Mouse (Mus musculus) forebrain, embryonic 14.5 days (tissue): ENCODE measurements around the gene Cpeb1. TPM values are rescaled to one million over a fixed set of nuclear protein-coding genes. Genes with fewer than 3 reads are reported as not detected.
"Not testable (repeated sequence)": the region's sequence is repeated elsewhere in the genome, so short reads cannot be mapped to it uniquely, and the experiment has no call there.

ENCODE experiments used
- ATAC-seq: fragments of 200-750 bp; cut with Nextera tagmentation; 2 replicates; pipeline ENCODE4 v1.8.0; 2017; ENCODE audit warnings: mild to moderate bottlenecking, moderate library complexity
- DNase-seq: peaks from one replicate; pipeline ENCODE4 v3.0.0-alpha.2; 2015; ENCODE audit warnings: low spot score
- H3K27ac ChIP-seq: fragments of 300-500 bp; sonication (generic); 2 replicates; pipeline ENCODE4 v1.5.1; 2014; ENCODE audit warnings: low read depth, mild to moderate bottlenecking, control low read depth, low read length, moderate library complexity
- H3K27me3 ChIP-seq: fragments of 300-500 bp; sonication (generic); replicated peaks from 2 replicates; pipeline ENCODE4 v1.6.1; 2014; ENCODE audit warnings: low read length, control low read depth, mixed read lengths; ENCODE audit not compliant: control insufficient read depth, insufficient read depth
- H3K36me3 ChIP-seq: fragments of 300-500 bp; sonication (generic); 2 replicates; pipeline ENCODE4 v1.6.1; 2014; ENCODE audit warnings: low read length, control low read depth; ENCODE audit not compliant: control insufficient read depth, insufficient read depth
- H3K4me1 ChIP-seq: fragments of 300-500 bp; sonication (generic); 2 replicates; pipeline ENCODE4 v1.6.1; 2014; ENCODE audit warnings: antibody characterized with exemption, low read length, control low read depth; ENCODE audit not compliant: control insufficient read depth, insufficient read depth
- H3K4me2 ChIP-seq: fragments of 300-500 bp; sonication (generic); 2 replicates; pipeline ENCODE4 v1.6.1; 2014; ENCODE audit warnings: mild to moderate bottlenecking, control low read depth, low read length
- H3K4me3 ChIP-seq: fragments of 300-500 bp; sonication (generic); 2 replicates; pipeline ENCODE4 v1.5.1; 2014; ENCODE audit warnings: low read depth, low read length, control low read depth
- H3K9ac ChIP-seq: fragments of 300-500 bp; sonication (generic); 2 replicates; pipeline ENCODE4 v1.6.1; 2014; ENCODE audit warnings: mild to moderate bottlenecking, low read length, control low read depth, moderate library complexity
- H3K9me3 ChIP-seq: fragments of 300-500 bp; sonication (generic); replicated peaks from 2 replicates; pipeline ENCODE4 v1.6.1; 2016; ENCODE audit warnings: low read length, control low read depth, mixed read lengths; ENCODE audit not compliant: control insufficient read depth
- WGBS: fragments of 180-500 bp; shearing (Covaris S2); extraction: QIAGEN DNeasy Blood & Tissue Kit; methylation state at CpG from one replicate; pipeline ENCODE4 v1.1.7; 2014; 5-methylcytosine and 5-hydroxymethylcytosine counted together
- polyA plus RNA-seq: library from polyadenylated mRNA; unstranded; fragments of >200 nt; fragmentation: Nextera tagmentation; extraction: Ambion mirVana; gene quantifications from 2 replicates; pipeline ENCODE4 v1.2.1, GENCODE M21; 2014

Cpeb1 gene
- polyA plus RNA-seq, 1 experiment from 2014 or later = 1.1 TPM

GRCm38 (mm10) chr7:81478261-81478660 lies 23.0 kb upstream of the Cpeb1 start:
- ATAC-seq, DNase-seq: not testable (repeated sequence)
- peaks cover 10% of the 10 kb centered on the region; the same call in 1 of the 2 replicates for H3K27me3 ChIP-seq

GRCm38 (mm10) chr7:81476833-81477232 lies 21.6 kb upstream of the Cpeb1 start:
- Histone ChIP-seq H3K9ac (no peak overlapping the region), H3K36me3 (peaks cover 14% of the 10 kb centered on the region; the same call in 1 of the 2 replicates), H3K4me2 (peak overlapping the region; percentile 3; the same call in 1 of the 2 replicates), H3K27me3 (peaks cover 10% of the 10 kb centered on the region; the same call in 1 of the 2 replicates), H3K27ac (no peak overlapping the region), H3K9me3 (no peaks in the 10 kb centered on the region), H3K4me3 (no peak overlapping the region), H3K4me1 (no peaks in the 10 kb centered on the region)
- WGBS = 5% methylated on average over 24 of the region's 24 CpGs
- ATAC-seq (peak; percentile 63; the same call in 1 of the 2 replicates), DNase-seq (no peak)

More at GRCm38 (mm10) chr7:81478261-81478660, 23.0 kb upstream of the Cpeb1 start:
- H3K9me3 ChIP-seq, H3K4me3 ChIP-seq, H3K4me2 ChIP-seq, H3K4me1 ChIP-seq, H3K36me3 ChIP-seq, H3K9ac ChIP-seq, H3K27ac ChIP-seq: not testable (repeated sequence)

DNA sequence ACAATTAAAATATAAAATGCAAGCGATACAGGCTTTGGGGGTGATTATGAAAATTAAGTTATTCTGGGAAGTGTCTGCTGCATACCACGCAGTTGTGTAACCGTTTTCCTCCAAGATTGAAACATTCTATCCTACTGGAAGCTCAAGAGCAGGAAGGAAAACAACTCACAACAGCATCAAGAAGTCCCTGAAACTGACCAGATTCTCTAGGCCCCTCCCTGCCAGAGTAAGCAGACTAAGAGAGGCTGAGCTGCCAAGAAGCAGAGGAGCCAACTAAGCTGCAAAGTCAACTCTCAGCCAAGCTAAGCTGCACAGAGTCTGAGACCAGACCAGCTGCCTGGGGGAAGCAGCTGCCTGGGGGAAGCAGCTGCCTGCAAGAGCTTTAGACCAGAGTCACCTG lies 20.0 kb upstream of the Cpeb1 start:
- no peak overlapping the region for H3K27ac ChIP-seq
- no peak overlapping the region for H3K4me2 ChIP-seq
- peaks cover 10% of the 10 kb centered on the region; the same call in 1 of the 2 replicates for H3K27me3 ChIP-seq
- DNase-seq (no peak), ATAC-seq (no peak)
- 82% methylated on average over 3 of the region's 3 CpGs for WGBS
- peaks cover 27% of the 10 kb centered on the region for H3K36me3 ChIP-seq
- no peaks in the 10 kb centered on the region for H3K9me3 ChIP-seq
- no peak overlapping the region for H3K4me3 ChIP-seq
- H3K9ac ChIP-seq = no peak overlapping the region
- no peaks in the 10 kb centered on the region for H3K4me1 ChIP-seq

DNA sequence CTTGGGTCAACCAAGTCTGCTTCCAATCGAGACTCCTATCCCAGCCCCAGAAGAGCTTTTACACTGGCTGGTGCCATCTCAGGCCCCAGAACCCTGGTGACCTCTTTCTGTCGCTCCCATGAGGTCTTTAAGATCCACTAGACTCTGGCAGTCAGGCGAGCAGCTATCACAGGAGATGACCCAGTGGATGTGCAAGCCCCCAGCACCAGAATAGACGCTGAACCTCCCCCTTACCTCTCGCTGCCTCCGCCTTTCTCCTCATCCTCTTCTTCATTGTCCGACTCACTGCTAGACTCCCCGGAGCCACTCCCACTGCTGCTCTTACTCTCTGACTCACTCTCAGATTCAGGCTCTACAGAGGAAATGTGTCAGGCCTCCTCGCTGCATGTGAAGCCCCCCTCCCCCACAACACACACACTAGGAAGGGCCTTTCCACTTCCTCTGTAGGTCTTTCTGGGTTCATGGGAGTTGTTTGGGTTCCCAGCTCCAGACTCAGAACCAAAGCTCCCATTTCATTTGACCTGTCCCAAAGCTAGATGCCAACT lies 9.7 kb upstream of the Cpeb1 start:
- peaks cover 40% of the 10 kb centered on the region for H3K36me3 ChIP-seq
- ATAC-seq = no peak
- DNase-seq = no peak
- no peaks in the 10 kb centered on the region for H3K4me1 ChIP-seq
- WGBS = 77% methylated on average over 9 of the region's 9 CpGs
- H3K9me3 ChIP-seq = no peaks in the 10 kb centered on the region
- H3K9ac ChIP-seq = no peak overlapping the region
- no peak overlapping the region for H3K4me2 ChIP-seq
- H3K27me3 ChIP-seq = no peaks in the 10 kb centered on the region
- H3K27ac ChIP-seq = no peak overlapping the region
- H3K4me3 ChIP-seq = no peak overlapping the region

DNA sequence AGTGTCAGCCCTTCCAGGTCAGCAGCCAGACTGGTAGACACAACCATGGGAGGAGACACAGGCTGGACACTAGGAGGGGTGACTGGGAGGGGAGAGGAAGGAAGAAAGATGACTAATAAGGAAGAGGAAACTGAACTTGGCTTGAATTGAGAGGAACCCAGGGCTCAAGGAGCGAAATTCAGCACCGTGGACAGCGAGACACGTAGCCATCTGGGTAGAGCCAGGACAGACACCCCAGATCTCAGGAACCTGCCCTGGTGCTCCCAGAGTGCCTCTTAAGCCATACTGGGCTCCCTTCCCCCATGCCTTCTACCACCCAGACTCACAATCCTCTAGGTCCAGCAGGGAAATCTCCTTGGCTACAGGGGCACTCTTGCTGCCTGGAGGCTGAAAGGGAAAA lies 8.9 kb upstream of the Cpeb1 start:
- Histone ChIP-seq H3K27me3 (no peaks in the 10 kb centered on the region), H3K4me3 (no peak overlapping the region), H3K4me1 (no peaks in the 10 kb centered on the region), H3K27ac (no peak overlapping the region), H3K4me2 (no peak overlapping the region), H3K36me3 (peaks cover 40% of the 10 kb centered on the region), H3K9ac (no peak overlapping the region), H3K9me3 (no peaks in the 10 kb centered on the region)
- 7% methylated on average over 4 of the region's 4 CpGs for WGBS
- DNase-seq = no peak
- no peak for ATAC-seq

DNA sequence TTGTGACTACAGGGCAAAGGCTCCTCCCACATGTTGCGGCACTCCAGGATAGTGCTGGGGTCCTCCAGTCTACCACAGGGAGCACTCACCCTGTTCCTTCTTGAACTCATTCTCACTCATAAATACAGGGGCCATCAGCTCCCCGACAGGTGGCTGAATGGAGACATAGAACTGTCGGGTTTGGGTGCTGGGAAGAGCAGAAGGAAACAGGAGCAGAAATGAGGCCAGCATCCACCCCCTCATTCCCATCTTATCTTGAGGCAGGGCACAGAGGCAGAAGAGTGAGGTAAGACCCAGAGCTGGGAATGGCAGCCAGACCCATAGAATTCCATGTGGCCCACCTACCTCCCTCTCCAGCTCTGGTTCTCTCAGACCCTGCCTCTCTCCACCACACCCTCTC lies 7.5 kb upstream of the Cpeb1 start:
- H3K4me1 ChIP-seq = no peaks in the 10 kb centered on the region
- 0 out of 2 replicates have a peak, but pooled peaks cover 7% of the 10 kb centered on the region for H3K27me3 ChIP-seq
- H3K9ac ChIP-seq = no peak overlapping the region
- H3K4me2 ChIP-seq = no peak overlapping the region
- no peak overlapping the region for H3K27ac ChIP-seq
- no peak overlapping the region for H3K4me3 ChIP-seq
- H3K9me3 ChIP-seq = no peaks in the 10 kb centered on the region
- DNase-seq (no peak), ATAC-seq (no peak)
- H3K36me3 ChIP-seq = peaks cover 40% of the 10 kb centered on the region
- 75% methylated on average over 3 of the region's 3 CpGs for WGBS

GRCm38 (mm10) chr7:81454331-81455039 lies 780 bp downstream of the Cpeb1 start:
- ATAC-seq (peak; percentile 50), DNase-seq (peak; percentile 25)
- Histone ChIP-seq H3K4me1 (peaks cover 8% of the 10 kb centered on the region), H3K4me2 (peak overlapping the region; percentile 88), H3K9ac (peak overlapping the region; percentile 58), H3K27ac (no peak overlapping the region), H3K36me3 (no peaks in the 10 kb centered on the region), H3K4me3 (peak overlapping the region; percentile 51), H3K9me3 (no peaks in the 10 kb centered on the region), H3K27me3 (peaks cover 64% of the 10 kb centered on the region)
- WGBS = 3% methylated on average over 54 of the region's 87 CpGs

DNA sequence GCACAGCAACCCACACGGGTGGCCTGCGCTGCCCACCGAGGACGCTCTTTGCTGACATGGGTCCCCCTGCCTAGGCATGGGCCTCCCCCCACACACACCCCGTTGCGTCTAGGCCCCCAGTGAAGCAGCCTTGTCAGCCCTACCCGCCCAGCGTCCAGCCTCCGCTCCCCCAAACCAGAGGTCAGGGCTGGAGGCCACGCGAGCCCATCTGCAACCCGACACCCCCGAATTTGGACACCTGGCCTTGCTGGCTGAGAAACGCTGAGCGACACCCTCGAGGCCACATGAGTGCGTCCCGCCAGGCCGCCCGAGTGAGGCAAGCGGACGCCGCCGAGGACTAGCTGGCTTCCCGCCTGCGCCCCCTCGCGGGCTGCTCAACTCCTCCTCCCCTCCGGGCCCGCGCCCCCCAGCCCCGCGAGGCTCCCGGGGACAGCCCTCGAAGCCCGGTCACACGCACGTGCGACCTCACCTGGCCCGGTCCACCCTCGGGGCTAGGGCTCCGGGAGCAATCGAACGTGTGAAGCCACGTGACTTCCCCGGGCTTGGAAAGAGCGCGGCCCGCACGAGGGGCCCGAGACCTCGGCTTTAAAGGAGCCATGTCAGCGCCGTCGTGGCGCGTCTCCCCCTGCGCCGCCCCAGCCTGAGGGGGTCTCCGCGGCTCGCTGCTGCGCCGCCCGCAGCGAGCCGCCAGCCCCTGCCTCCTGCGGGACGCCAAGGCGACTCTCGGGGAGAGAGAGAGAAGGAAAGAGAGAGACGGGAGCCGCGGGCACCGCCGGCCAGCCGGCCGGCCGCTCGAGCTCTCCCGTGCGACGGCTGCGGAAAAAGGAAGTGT lies 1.6 kb downstream of the Cpeb1 start:
- no peaks in the 10 kb centered on the region for H3K36me3 ChIP-seq
- H3K4me3 ChIP-seq = peak overlapping the region; percentile 51
- WGBS = 1% methylated on average over 77 of the region's 84 CpGs
- H3K27ac ChIP-seq = no peak overlapping the region
- ATAC-seq (peak; percentile 54), DNase-seq (peak; percentile 58)
- H3K9me3 ChIP-seq = no peaks in the 10 kb centered on the region
- peaks cover 8% of the 10 kb centered on the region for H3K4me1 ChIP-seq
- peak overlapping the region; percentile 88 for H3K4me2 ChIP-seq
- H3K9ac ChIP-seq = peak overlapping the region; percentile 58; the same call in 1 of the 2 replicates
- peaks cover 64% of the 10 kb centered on the region for H3K27me3 ChIP-seq
